Mouse (Mus musculus) bone marrow, adult 2 months (tissue): Measurements from ENCODE around the gene Wdfy2.

ENCODE experiments used
- CTCF ChIP-seq: fragments of 200-500 bp; IDR thresholded peaks from 2 replicates; pipeline ENCODE4 v1.5.1; 2011; ENCODE audit warnings: low read length, control low read depth; ENCODE audit not compliant: control insufficient read depth, insufficient read depth
- POLR2A ChIP-seq: fragments of 200-500 bp; IDR thresholded peaks from 2 replicates; pipeline ENCODE4 v1.6.1; 2011; ENCODE audit warnings: low read depth, mild to moderate bottlenecking, control low read depth, low read length, borderline replicate concordance; ENCODE audit not compliant: control insufficient read depth

DNA sequence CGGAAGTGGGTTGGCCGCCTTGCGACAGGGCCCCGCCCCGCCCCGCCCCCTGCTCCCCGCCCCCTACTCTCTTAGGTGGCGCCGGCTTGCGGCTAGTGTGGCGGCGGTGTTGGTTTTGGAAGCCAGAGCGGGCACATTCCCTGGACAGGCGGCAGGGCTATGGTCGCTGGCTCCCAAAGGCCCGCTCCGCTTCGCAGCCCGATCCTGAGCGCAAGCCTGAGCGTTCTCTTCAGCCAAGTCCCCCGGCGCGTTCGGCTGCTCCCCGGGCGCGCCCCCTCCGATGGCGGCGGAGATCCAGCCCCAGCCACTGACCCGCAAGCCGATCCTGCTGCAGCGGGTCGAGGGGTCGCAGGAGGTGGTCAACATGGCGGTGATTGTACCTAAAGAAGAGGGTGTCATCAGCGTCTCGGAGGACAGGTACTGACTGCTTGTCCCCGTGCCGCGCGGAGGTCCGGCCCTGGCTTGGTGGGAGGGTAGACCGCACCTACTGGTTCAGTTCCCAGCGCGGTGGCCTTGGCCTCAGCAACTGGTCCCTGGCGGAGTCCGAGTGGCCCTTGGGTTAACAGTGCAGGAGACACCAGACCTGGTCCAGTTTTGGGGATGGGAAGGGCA is at the start of gene Wdfy2:
- TF ChIP-seq POLR2A = peak; percentile 28; the same call in 1 of the 2 replicates
- 0 out of 2 replicates have a peak, but pooled peaks have one; percentile 6 for TF ChIP-seq CTCF
